Mouse (Mus musculus): ENCODE results near the gene Gm47429. TPM values are rescaled to one million over a fixed set of nuclear protein-coding genes. Genes with fewer than 3 reads are reported as not detected.

Gm47429 gene
- polyA plus RNA-seq, 1 experiment from 2014 or later: not detected

- no peak for ATAC-seq
- H3K27ac ChIP-seq (ENCODE audit: low read depth, low read length): no peak overlapping the region
- H3K9ac ChIP-seq (ENCODE audit: low read depth, low read length): no peak overlapping the region
- WGBS: 94% methylated on average over 2 of the region's 2 CpGs
- no peaks in the 10 kb centered on the region for H3K4me1 ChIP-seq (ENCODE audit: control insufficient read depth, insufficient read depth, low read depth, low read length)
- no peaks in the 10 kb centered on the region for H3K9me3 ChIP-seq (ENCODE audit: control insufficient read depth, low read length)
- H3K4me3 ChIP-seq (ENCODE audit: low read length): no peak overlapping the region
- H3K27me3 ChIP-seq (replicated peaks; ENCODE audit: control insufficient read depth, insufficient read depth, low read length): no peaks in the 10 kb centered on the region
- H3K4me2 ChIP-seq (ENCODE audit: low read length): no peak overlapping the region
- peaks cover 38% of the 10 kb centered on the region for H3K36me3 ChIP-seq (ENCODE audit: control insufficient read depth, insufficient read depth, low read length)
Observed at GRCm38 (mm10) chr13:50424517-50424916, 19.2 kb downstream of the Gm47429 start.

- Histone ChIP-seq H3K9me3 (ENCODE audit: control insufficient read depth, low read length) (no peaks in the 10 kb centered on the region), H3K9ac (ENCODE audit: low read depth, low read length) (no peak overlapping the region), H3K4me2 (ENCODE audit: low read length) (no peak overlapping the region), H3K4me3 (ENCODE audit: low read length) (no peak overlapping the region), H3K4me1 (ENCODE audit: control insufficient read depth, insufficient read depth, low read depth, low read length) (peaks cover 1% of the 10 kb centered on the region), H3K36me3 (ENCODE audit: control insufficient read depth, insufficient read depth, low read length) (peaks cover 35% of the 10 kb centered on the region), H3K27ac (ENCODE audit: low read depth, low read length) (no peak overlapping the region), H3K27me3 (replicated peaks; ENCODE audit: control insufficient read depth, insufficient read depth, low read length) (no peaks in the 10 kb centered on the region)
- no peak for ATAC-seq
- 92% methylated on average over 8 of the region's 8 CpGs for WGBS
Observed at GRCm38 (mm10) chr13:50423625-50424209, 20.0 kb downstream of the Gm47429 start.

- peak overlapping the region; percentile 63 for H3K4me2 ChIP-seq (ENCODE audit: low read length)
- peak; percentile 10; the same call in 1 of the 2 replicates for ATAC-seq
- WGBS: 35% methylated on average over 3 of the region's 3 CpGs
Observed at GRCm38 (mm10) chr13:50418421-50418820, 25.3 kb downstream of the Gm47429 start.

GRCm38 (mm10) chr13:50417389-50418183 lies 26.1 kb downstream of the Gm47429 start, which contains the start of gene Fbxw17:
Fbxw17 (plus strand) TSS chr13:50417864.
- no peaks in the 10 kb centered on the region for H3K9me3 ChIP-seq (ENCODE audit: control insufficient read depth, low read length)
- peak within 1 kb of the TSS; percentile 83 for H3K4me3 ChIP-seq (ENCODE audit: low read length)
- WGBS: 11% methylated on average over 35 of the region's 35 CpGs
- H3K27me3 ChIP-seq (replicated peaks; ENCODE audit: control insufficient read depth, insufficient read depth, low read length): no peaks in the 10 kb centered on the region
- H3K4me1 ChIP-seq (ENCODE audit: control insufficient read depth, insufficient read depth, low read depth, low read length): peaks cover 8% of the 10 kb centered on the region
- ATAC-seq: peak; percentile 99
- peak within 1 kb of the TSS; percentile 63 for H3K4me2 ChIP-seq (ENCODE audit: low read length)
- peak within 1 kb of the TSS; percentile 81 for H3K27ac ChIP-seq (ENCODE audit: low read depth, low read length)
- peaks cover 2% of the 10 kb centered on the region for H3K36me3 ChIP-seq (ENCODE audit: control insufficient read depth, insufficient read depth, low read length)
- peak within 1 kb of the TSS; percentile 93 for H3K9ac ChIP-seq (ENCODE audit: low read depth, low read length)

More at GRCm38 (mm10) chr13:50418421-50418820, 25.3 kb downstream of the Gm47429 start:
- Histone ChIP-seq H3K36me3 (ENCODE audit: control insufficient read depth, insufficient read depth, low read length) (peaks cover 7% of the 10 kb centered on the region), H3K4me1 (ENCODE audit: control insufficient read depth, insufficient read depth, low read depth, low read length) (peaks cover 8% of the 10 kb centered on the region), H3K27me3 (replicated peaks; ENCODE audit: control insufficient read depth, insufficient read depth, low read length) (no peaks in the 10 kb centered on the region), H3K9ac (ENCODE audit: low read depth, low read length) (peak overlapping the region; percentile 93), H3K9me3 (ENCODE audit: control insufficient read depth, low read length) (no peaks in the 10 kb centered on the region), H3K27ac (ENCODE audit: low read depth, low read length) (no peak overlapping the region), H3K4me3 (ENCODE audit: low read length) (peak overlapping the region; percentile 83)

Other genes starting within 250 kb of the Gm47429 start
- not detected in 2 replicates for gene Gm906, start 193.6 kb downstream of the Gm47429 start, polyA plus RNA-seq (2015; fragmentation: Nextera tagmentation; extraction: Ambion mirVana)
- gene Fbxw17, start 26.0 kb downstream of the Gm47429 start, polyA plus RNA-seq (2015; fragmentation: Nextera tagmentation; extraction: Ambion mirVana): 35.2 and 35.6 TPM in 2 replicates
- not detected in 2 replicates for gene Nutm2, start 23.4 kb upstream of the Gm47429 start, polyA plus RNA-seq (2015; fragmentation: Nextera tagmentation; extraction: Ambion mirVana)
- gene Gm904, start 199.3 kb upstream of the Gm47429 start, polyA plus RNA-seq (2015; fragmentation: Nextera tagmentation; extraction: Ambion mirVana): not detected in 2 replicates

Data from hindbrain, embryonic 16.5 days (tissue).